Mouse (Mus musculus): Measurements from ENCODE around the gene Vwa3b. TPM values are rescaled to one million over a fixed set of nuclear protein-coding genes. Genes with fewer than 3 reads are reported as not detected.

The Vwa3b gene
- polyA plus RNA-seq, 1 experiment from 2014 or later = not detected

DNA sequence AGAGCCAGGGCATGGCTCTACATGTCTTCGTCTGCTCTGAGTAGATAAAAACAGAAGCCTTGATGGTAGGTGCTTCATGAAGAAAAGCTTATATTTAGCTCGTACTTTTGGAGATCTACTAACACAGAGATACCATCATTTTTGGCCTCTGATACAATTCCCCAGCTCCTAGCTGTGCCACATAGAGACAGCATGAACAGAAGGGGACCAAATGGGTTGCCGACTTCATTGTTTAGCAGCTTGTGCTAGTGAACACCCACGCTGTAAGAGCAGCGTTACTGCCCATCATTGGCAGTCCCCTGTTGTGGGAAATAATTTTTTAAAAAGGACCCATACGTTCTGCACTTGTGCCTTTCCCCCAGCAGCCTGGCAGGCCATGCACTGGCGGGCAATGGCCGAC is 74.6 kb downstream of the Vwa3b start:
- no peak overlapping the region for H3K27ac ChIP-seq
- WGBS (ENCODE audit: missing documents) = 91% methylated on average over 8 of the region's 8 CpGs
- H3K4me3 ChIP-seq (ENCODE audit: inconsistent target) = no peak overlapping the region
- H3K36me3 ChIP-seq (ENCODE audit: inconsistent target) = no peaks in the 10 kb centered on the region
- H3K79me2 ChIP-seq (ENCODE audit: inconsistent target) = no peaks in the 10 kb centered on the region

DNA sequence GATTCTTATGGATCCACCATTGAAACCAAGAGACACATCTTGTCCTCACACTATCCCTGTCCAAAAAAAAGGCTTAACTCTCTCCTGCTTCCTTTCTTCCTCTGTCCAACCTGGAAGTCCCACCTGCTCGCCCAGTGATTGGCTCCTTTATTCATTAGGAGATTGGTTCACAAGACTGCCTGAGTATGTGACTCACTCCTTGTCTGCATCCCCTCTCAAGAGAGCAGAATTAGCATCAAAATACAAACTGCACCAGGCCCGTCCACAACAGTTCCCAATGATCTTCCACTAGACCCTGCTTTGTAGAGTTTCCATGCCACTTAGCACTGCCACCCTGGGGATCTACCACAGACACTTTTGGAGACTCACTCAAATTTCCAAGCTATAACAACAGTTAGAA is 75.3 kb downstream of the Vwa3b start:
- no peaks in the 10 kb centered on the region for H3K79me2 ChIP-seq (ENCODE audit: inconsistent target)
- H3K36me3 ChIP-seq (ENCODE audit: inconsistent target) = no peaks in the 10 kb centered on the region
- WGBS (ENCODE audit: missing documents) = 100% methylated on average over 2 of the region's 2 CpGs
- H3K27ac ChIP-seq = no peak overlapping the region
- no peak overlapping the region for H3K4me3 ChIP-seq (ENCODE audit: inconsistent target)

DNA sequence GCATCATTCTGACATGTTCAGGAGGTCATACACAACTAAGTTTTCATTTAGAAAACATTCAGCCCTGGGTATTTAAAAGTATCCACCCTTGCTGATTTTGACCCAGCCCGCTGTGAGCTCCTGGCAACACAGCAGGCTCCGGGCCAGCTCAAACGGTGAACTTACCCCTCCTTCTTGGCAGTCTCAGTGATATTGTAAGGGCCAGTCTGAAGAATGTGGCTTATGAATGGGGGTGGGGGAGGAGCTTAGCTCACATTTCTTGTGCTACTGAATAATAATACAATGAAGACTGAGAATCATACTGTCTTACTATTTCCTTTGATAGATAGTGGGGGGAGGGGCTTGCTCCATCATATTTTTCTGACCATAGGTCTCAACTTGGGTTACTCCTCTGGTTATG is 78.8 kb downstream of the Vwa3b start:
- no peaks in the 10 kb centered on the region for H3K79me2 ChIP-seq (ENCODE audit: inconsistent target)

DNA sequence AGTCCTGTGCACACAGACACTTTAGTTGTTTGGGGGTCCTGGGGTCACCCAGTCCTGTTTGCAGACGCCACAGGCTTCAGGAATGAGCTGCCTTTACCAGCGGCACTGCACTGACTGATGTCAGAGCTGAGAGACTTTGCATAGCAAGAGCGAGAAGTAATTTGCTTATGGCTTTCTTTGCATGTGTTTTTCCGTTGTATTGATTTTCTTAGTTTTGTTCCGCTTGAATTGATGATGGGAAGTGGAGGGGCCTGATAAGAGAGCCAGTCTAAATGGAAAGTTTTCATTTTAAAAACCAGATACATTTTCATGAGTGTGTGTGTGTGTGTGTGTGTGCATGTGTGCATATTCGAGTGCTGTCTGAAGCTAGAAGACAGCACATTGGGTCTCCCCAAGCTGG is 87.4 kb downstream of the Vwa3b start:
- Histone ChIP-seq H3K27ac (no peak overlapping the region), H3K79me2 (ENCODE audit: inconsistent target) (no peaks in the 10 kb centered on the region), H3K36me3 (ENCODE audit: inconsistent target) (no peaks in the 10 kb centered on the region), H3K4me3 (ENCODE audit: inconsistent target) (no peak overlapping the region)
- 89% methylated on average over 6 of the region's 6 CpGs for WGBS (ENCODE audit: missing documents)

More for the DNA sequence above, 78.8 kb downstream of the Vwa3b start:
- H3K4me3 ChIP-seq (ENCODE audit: inconsistent target) = no peak overlapping the region
- WGBS (ENCODE audit: missing documents) = 81% methylated on average over 3 of the region's 3 CpGs
- H3K27ac ChIP-seq = no peak overlapping the region
- H3K36me3 ChIP-seq (ENCODE audit: inconsistent target) = no peaks in the 10 kb centered on the region

- H3K4me3 ChIP-seq (ENCODE audit: inconsistent target) = no peak overlapping the region
- WGBS (ENCODE audit: missing documents) = 100% methylated on average over 5 of the region's 5 CpGs
- H3K36me3 ChIP-seq (ENCODE audit: inconsistent target) = no peaks in the 10 kb centered on the region
- H3K27ac ChIP-seq = no peak overlapping the region
- no peaks in the 10 kb centered on the region for H3K79me2 ChIP-seq (ENCODE audit: inconsistent target)
Observed at GRCm38 (mm10) chr1:37115847-37116246, 89.5 kb downstream of the Vwa3b start.

DNA sequence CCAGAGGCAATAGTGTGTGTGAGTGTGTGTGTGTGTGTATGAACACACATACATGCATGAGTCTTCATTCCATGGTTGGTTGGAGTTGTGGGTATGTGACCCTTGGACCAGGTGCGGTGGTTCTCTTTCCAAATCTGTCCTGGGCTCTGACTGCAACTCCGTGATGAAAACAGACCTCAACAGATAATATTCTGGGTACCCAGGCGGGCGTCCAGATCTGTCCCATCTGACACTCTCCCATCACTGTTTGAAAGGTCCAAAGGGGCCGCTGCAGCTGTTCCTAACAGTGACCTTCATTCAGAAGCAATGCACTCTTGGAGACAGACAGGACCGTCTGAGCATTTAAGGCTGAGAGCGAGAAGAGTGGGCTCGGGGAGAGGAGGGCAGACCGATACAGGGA is 90.2 kb downstream of the Vwa3b start:
- Histone ChIP-seq H3K4me3 (ENCODE audit: inconsistent target) (no peak overlapping the region), H3K27ac (no peak overlapping the region), H3K79me2 (ENCODE audit: inconsistent target) (no peaks in the 10 kb centered on the region), H3K36me3 (ENCODE audit: inconsistent target) (no peaks in the 10 kb centered on the region)
- WGBS (ENCODE audit: missing documents) = 94% methylated on average over 9 of the region's 9 CpGs

DNA sequence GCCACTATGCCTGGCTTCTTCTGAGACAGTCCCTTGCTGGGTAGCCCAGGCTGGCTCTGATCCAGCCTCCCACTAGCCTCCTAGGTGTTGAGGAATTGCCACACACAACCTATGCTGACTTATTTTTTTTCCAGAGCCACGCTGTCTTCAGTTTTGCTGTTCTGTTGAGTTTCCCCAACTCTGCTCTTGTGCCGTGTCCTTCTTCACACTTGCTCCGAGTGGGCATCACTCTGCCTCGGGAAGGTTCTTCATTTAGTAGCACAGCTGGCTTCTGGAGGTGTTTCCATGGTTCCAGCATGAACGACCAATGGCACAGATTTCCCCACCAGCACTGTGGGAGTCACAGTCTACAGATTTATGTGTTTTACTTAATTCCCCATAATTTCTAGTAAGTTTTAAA is 91.6 kb downstream of the Vwa3b start:
- H3K4me3 ChIP-seq (ENCODE audit: inconsistent target) = no peak overlapping the region
- WGBS (ENCODE audit: missing documents) = 81% methylated on average over 5 of the region's 5 CpGs

DNA sequence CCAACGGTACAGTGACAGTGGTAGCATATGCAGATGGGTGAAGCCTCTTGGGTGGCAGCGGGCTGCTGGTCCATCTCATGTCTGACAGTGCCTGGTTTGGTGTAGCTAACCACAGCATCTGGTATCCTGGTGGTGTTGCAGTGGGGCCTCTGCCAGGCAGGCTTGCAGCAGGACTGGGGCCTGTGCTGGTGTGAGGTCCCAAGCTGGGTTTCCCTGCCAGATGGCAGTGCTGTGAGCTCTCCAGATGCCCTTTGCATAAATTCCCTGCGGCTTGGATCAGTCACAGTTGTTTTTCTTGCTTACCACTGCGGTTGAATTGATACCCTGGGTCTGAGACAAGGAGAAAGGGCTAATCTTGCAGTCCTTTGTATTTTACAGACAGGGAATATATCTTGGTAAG is 95.9 kb downstream of the Vwa3b start:
- H3K4me3 ChIP-seq (ENCODE audit: inconsistent target) = no peak overlapping the region
- H3K79me2 ChIP-seq (ENCODE audit: inconsistent target) = no peaks in the 10 kb centered on the region
- H3K27ac ChIP-seq = no peak overlapping the region
- 85% methylated on average over 4 of the region's 4 CpGs for WGBS (ENCODE audit: missing documents)
- H3K36me3 ChIP-seq (ENCODE audit: inconsistent target) = no peaks in the 10 kb centered on the region

More for the DNA sequence above, 91.6 kb downstream of the Vwa3b start:
- no peaks in the 10 kb centered on the region for H3K79me2 ChIP-seq (ENCODE audit: inconsistent target)
- no peaks in the 10 kb centered on the region for H3K36me3 ChIP-seq (ENCODE audit: inconsistent target)
- H3K27ac ChIP-seq = no peak overlapping the region

DNA sequence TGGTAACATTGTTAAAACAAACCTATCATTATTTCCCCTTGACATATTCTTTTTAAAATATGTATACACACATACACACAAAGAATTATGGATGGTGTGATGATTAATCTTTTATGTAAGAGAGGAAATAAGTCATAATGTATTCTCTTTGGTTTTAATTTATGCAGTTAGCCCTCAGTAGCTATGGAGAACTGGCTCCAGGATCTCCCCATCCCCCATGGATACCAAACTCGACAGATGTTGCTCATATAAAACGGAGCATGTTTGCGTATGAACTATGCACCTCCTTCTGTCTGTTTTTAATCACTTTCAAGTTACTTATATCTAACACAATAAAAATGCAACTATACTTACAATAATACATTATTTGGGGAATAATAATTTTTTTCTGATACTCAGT is 96.4 kb downstream of the Vwa3b start:
- Histone ChIP-seq H3K4me3 (ENCODE audit: inconsistent target) (no peak overlapping the region), H3K27ac (no peak overlapping the region), H3K36me3 (ENCODE audit: inconsistent target) (no peaks in the 10 kb centered on the region), H3K79me2 (ENCODE audit: inconsistent target) (no peaks in the 10 kb centered on the region)
- 90% methylated on average over 3 of the region's 3 CpGs for WGBS (ENCODE audit: missing documents)

- Histone ChIP-seq H3K36me3 (ENCODE audit: inconsistent target) (no peaks in the 10 kb centered on the region), H3K27ac (no peak overlapping the region), H3K79me2 (ENCODE audit: inconsistent target) (no peaks in the 10 kb centered on the region), H3K4me3 (ENCODE audit: inconsistent target) (no peak overlapping the region)
- WGBS (ENCODE audit: missing documents) = 94% methylated on average over 12 of the region's 12 CpGs
Observed at GRCm38 (mm10) chr1:37124696-37125349, 98.4 kb downstream of the Vwa3b start.

DNA sequence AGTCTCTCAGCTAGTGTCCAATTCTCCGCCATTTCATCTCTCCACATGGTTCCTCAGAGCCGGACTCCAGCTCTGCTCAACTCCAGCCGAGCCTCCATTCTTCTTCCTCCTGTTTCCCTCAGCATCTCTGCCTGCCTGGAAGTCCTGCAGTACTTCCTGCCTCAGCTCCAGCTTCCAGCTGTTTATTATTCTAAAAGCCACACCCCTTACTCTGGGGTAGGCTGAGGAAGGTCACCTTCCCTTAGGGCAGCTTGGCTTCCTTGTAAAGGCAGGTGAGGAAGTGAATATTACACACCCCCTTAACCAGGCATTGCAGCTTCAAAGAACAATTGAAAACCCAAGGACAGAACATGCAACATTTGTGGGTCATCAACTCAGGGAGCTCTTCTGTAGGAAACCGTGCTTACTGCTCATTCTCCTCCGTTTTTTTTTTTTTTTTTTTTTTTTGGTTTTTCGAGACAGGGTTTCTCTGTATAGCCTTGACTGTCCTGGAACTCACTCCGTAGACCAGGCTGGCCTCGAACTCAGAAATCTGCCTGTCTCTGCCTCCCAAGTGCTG is 103.7 kb downstream of the Vwa3b start:
- Histone ChIP-seq H3K27ac (no peak overlapping the region), H3K79me2 (ENCODE audit: inconsistent target) (no peaks in the 10 kb centered on the region), H3K36me3 (ENCODE audit: inconsistent target) (no peaks in the 10 kb centered on the region), H3K4me3 (ENCODE audit: inconsistent target) (no peak overlapping the region)
- WGBS (ENCODE audit: missing documents) = 89% methylated on average over 6 of the region's 8 CpGs

DNA sequence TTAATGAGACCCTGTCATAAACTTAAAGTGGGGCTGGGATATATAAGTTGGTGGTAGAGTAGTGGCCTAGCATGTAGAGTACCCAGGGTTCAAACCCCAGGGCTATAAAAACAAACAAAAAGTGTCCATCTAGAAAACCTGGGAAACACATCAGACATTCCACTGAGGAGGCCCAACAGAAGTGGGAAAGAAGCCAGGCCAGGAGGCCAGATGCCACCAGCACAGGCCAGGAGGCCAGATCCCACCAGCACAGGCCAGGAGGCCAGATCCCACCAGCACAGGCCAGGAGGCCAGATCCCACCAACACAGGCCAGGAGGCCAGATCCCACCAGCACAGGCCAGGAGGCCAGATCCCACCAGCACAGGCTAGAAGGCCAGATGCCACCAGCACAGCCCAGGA is 104.8 kb downstream of the Vwa3b start:
- Histone ChIP-seq H3K36me3 (ENCODE audit: inconsistent target) (no peaks in the 10 kb centered on the region), H3K4me3 (ENCODE audit: inconsistent target) (no peak overlapping the region), H3K79me2 (ENCODE audit: inconsistent target) (no peaks in the 10 kb centered on the region), H3K27ac (no peak overlapping the region)

- Histone ChIP-seq H3K27ac (no peak overlapping the region), H3K79me2 (ENCODE audit: inconsistent target) (no peaks in the 10 kb centered on the region), H3K4me3 (ENCODE audit: inconsistent target) (no peak overlapping the region), H3K36me3 (ENCODE audit: inconsistent target) (no peaks in the 10 kb centered on the region)
- WGBS (ENCODE audit: missing documents) = 72% methylated on average over 7 of the region's 7 CpGs
Observed at GRCm38 (mm10) chr1:37132433-37132832, 106.0 kb downstream of the Vwa3b start.

DNA sequence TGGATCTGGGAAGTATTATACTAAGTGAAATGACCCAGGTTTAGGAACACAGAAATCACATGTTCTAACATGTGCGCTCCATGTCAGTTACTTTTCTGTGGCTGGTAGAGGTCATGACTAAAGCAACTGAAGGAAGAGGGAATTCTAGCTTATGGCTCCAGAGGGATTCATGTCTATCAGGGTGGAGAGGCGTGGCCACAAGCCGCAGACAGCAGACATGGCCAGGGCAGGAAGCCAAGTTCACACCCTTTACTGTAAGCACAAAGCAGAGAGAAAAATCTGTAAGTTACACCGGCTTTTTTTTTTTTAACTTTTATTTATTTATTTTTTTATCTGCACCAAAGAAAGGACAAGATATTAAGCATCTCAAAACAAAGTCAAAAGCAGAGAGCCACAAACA is 119.6 kb downstream of the Vwa3b start:
- WGBS (ENCODE audit: missing documents) = 68% methylated on average over 4 of the region's 4 CpGs
- no peaks in the 10 kb centered on the region for H3K79me2 ChIP-seq (ENCODE audit: inconsistent target)
- H3K4me3 ChIP-seq (ENCODE audit: inconsistent target) = no peak overlapping the region
- no peak overlapping the region for H3K27ac ChIP-seq
- H3K36me3 ChIP-seq (ENCODE audit: inconsistent target) = no peaks in the 10 kb centered on the region

- Histone ChIP-seq H3K27ac (no peak overlapping the region), H3K4me3 (ENCODE audit: inconsistent target) (no peak overlapping the region), H3K36me3 (ENCODE audit: inconsistent target) (no peaks in the 10 kb centered on the region), H3K79me2 (ENCODE audit: inconsistent target) (no peaks in the 10 kb centered on the region)
- 89% methylated on average over 7 of the region's 7 CpGs for WGBS (ENCODE audit: missing documents)
Observed at GRCm38 (mm10) chr1:37149866-37150265, 123.5 kb downstream of the Vwa3b start.

DNA sequence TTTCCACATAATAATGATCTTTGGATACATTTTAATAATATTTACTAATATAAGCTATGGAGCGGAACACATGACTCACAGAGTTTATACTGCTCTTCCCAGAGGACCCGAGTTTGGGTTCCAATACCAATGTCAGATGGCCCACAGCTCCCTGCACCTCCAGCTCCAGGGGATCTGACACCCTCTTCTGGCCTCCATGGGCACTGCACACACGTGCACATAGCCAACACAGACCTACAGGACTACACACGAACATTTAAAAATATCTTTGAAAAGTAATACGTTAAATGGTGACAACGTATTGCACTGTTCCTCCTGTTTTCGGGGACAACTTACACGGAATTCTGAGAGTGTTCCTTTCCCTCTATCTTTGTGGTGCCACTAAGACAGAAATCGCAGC is 125.5 kb downstream of the Vwa3b start:
- Histone ChIP-seq H3K4me3 (ENCODE audit: inconsistent target) (no peak overlapping the region), H3K79me2 (ENCODE audit: inconsistent target) (no peaks in the 10 kb centered on the region), H3K36me3 (ENCODE audit: inconsistent target) (no peaks in the 10 kb centered on the region), H3K27ac (no peak overlapping the region)
- WGBS (ENCODE audit: missing documents) = 92% methylated on average over 8 of the region's 9 CpGs

Measured in macrophage (primary cell).